Mouse (Mus musculus) B cell, adult 67 days (primary cell): ENCODE data around the gene Dtx4. TPM values are rescaled to one million over a fixed set of nuclear protein-coding genes. Genes with fewer than 3 reads are reported as not detected.

Source experiments
- total RNA-seq, 2 experiments: library from RNA; stranded (reverse); gene quantifications; 4 replicates each; pipeline ENCODE4 v1.2.4; 2023

Dtx4 gene
- 1 to 10 TPM; 6.6 to 9.8 TPM for total RNA-seq

GRCm38 (mm10) chr19:12501370-12502347 lies at the start of gene Dtx4:
Gene Dtx4, minus strand, starts transcription at chr19:12501454.

GRCm38 (mm10) chr19:12545440-12545839 lies 44.2 kb upstream of the Dtx4 start, which contains the start of gene Fam111a:
Gene Fam111a, plus strand, starts transcription at chr19:12545740.

GRCm38 (mm10) chr19:12460282-12461249 lies 40.7 kb downstream of the Dtx4 start, which contains the start of gene Mpeg1:
Gene Mpeg1, plus strand, starts transcription at chr19:12460779.

GRCm38 (mm10) chr19:12427605-12428004 lies 73.6 kb downstream of the Dtx4 start, which contains the start of gene Pfpl:
Gene Pfpl, plus strand, starts transcription at chr19:12427905.

GRCm38 (mm10) chr19:12417361-12417760 lies 83.9 kb downstream of the Dtx4 start, which contains the start of gene Olfr1441:
Gene Olfr1441, plus strand, starts transcription at chr19:12417433.

Other genes starting within 250 kb of the Dtx4 start
- not detected for gene Olfr235, start 240.4 kb downstream of the Dtx4 start, total RNA-seq
- not detected for gene Olfr1434, start 221.6 kb downstream of the Dtx4 start, total RNA-seq
- gene Olfr1436, start 202.3 kb downstream of the Dtx4 start, total RNA-seq = not detected
- gene Olfr1437, start 176.4 kb downstream of the Dtx4 start, total RNA-seq = not detected
- gene Olfr1438-ps1, start 165.5 kb downstream of the Dtx4 start, total RNA-seq = not detected
- gene Olfr1440, start 114.2 kb downstream of the Dtx4 start, total RNA-seq = not detected
- gene Olfr1441, start 84.0 kb downstream of the Dtx4 start, total RNA-seq = not detected
- gene Pfpl, start 73.5 kb downstream of the Dtx4 start, total RNA-seq = not detected
- gene Mpeg1, start 40.7 kb downstream of the Dtx4 start, total RNA-seq = 10 to 100 TPM; 28.9 to 39.3 TPM
- 100 to 1,000 TPM; 155 to 164 TPM for gene Fam111a, start 44.3 kb upstream of the Dtx4 start, total RNA-seq
- not detected for gene Gm4952, start 98.5 kb upstream of the Dtx4 start, total RNA-seq
- not detected for gene Glyat, start 131.9 kb upstream of the Dtx4 start, total RNA-seq
- not detected for gene Olfr1442, start 169.0 kb upstream of the Dtx4 start, total RNA-seq
- not detected for gene Olfr1443, start 176.7 kb upstream of the Dtx4 start, total RNA-seq
- gene Keg1, start 194.3 kb upstream of the Dtx4 start, total RNA-seq = not detected